Mouse (Mus musculus) hindbrain, postnatal 0 days (tissue): ENCODE data around the gene 2810408A11Rik. TPM values are rescaled to one million over a fixed set of nuclear protein-coding genes. Genes with fewer than 3 reads are reported as not detected.
A peak's percentile ranks its signal among the peaks of the same experiment; 100 is the strongest.

ENCODE experiments used
- ATAC-seq: fragments of 200-750 bp; cut with Nextera tagmentation; 2 replicates; pipeline ENCODE4 v1.8.0; 2017; ENCODE audit warnings: mild to moderate bottlenecking, moderate TSS enrichment, moderate library complexity
- DNase-seq: peaks from one replicate; pipeline ENCODE4 v3.0.0-alpha.2; 2015; ENCODE audit warnings: low spot score
- H3K27ac ChIP-seq: fragments of 300-500 bp; sonication (generic); 2 replicates; pipeline ENCODE4 v1.5.1; 2014; ENCODE audit warnings: mild to moderate bottlenecking
- H3K27me3 ChIP-seq: fragments of 300-500 bp; sonication (generic); 2 replicates; pipeline ENCODE4 v1.6.1; 2014; ENCODE audit warnings: low read length, mixed read lengths; ENCODE audit not compliant: insufficient read depth
- H3K36me3 ChIP-seq: fragments of 300-500 bp; sonication (generic); 2 replicates; pipeline ENCODE4 v1.6.1; 2014; ENCODE audit warnings: low read length, mixed read lengths; ENCODE audit not compliant: insufficient read depth
- H3K4me1 ChIP-seq: fragments of 300-500 bp; sonication (generic); 2 replicates; pipeline ENCODE4 v1.6.1; 2014; ENCODE audit warnings: antibody characterized with exemption, low read length, mixed read lengths; ENCODE audit not compliant: insufficient read depth
- H3K4me2 ChIP-seq: fragments of 300-500 bp; sonication (generic); 2 replicates; pipeline ENCODE4 v1.6.1; 2014; ENCODE audit warnings: low read depth, mild to moderate bottlenecking, low read length, moderate library complexity, mixed read lengths
- H3K4me3 ChIP-seq: fragments of 300-500 bp; sonication (generic); 2 replicates; pipeline ENCODE4 v1.5.1; 2014; ENCODE audit warnings: low read length
- H3K9ac ChIP-seq: fragments of 300-500 bp; sonication (generic); replicated peaks from 2 replicates; pipeline ENCODE4 v1.6.1; 2014; ENCODE audit warnings: mild to moderate bottlenecking, low read length, moderate library complexity, mixed read lengths
- H3K9me3 ChIP-seq: fragments of 300-500 bp; sonication (generic); 2 replicates; pipeline ENCODE4 v1.6.1; 2016; ENCODE audit warnings: low read length, mixed read lengths
- CTCF ChIP-seq: IDR thresholded peaks from 2 replicates; pipeline ENCODE4 v1.5.1; 2016; ENCODE audit warnings: antibody characterized with exemption, control low read depth, low read depth
- WGBS: fragments of 180-500 bp; shearing (Covaris S2); extraction: QIAGEN DNeasy Blood & Tissue Kit; methylation state at CpG from one replicate; pipeline ENCODE4 v1.1.7; 2014; 5-methylcytosine and 5-hydroxymethylcytosine counted together
- polyA plus RNA-seq: library from polyadenylated mRNA; unstranded; fragments of >200 nt; fragmentation: Nextera tagmentation; extraction: Ambion mirVana; gene quantifications from 2 replicates; pipeline ENCODE4 v1.2.1, GENCODE M21; 2015
- total RNA-seq: library from RNA; depleted of rRNA; stranded (reverse); fragments of >200 nt; gene quantifications from 2 replicates; pipeline ENCODE4 v1.2.3, GENCODE M21; 2014

Gene 2810408A11Rik
- total and polyA plus RNA-seq, 2 experiments from 2014 or later: 6.5 to 9.7 TPM

GRCm38 (mm10) chr11:69877878-69878277 lies 22.9 kb downstream of the 2810408A11Rik start, which contains the start of gene Tmem95:
TSS of gene Tmem95 (minus strand) at chr11:69878018.
- no peak within 1 kb of the TSS for H3K27ac ChIP-seq
- H3K36me3 ChIP-seq: no peaks in the 10 kb centered on the region
- H3K4me2 ChIP-seq: peak within 1 kb of the TSS; percentile 42
- 78% methylated on average over 11 of the region's 11 CpGs for WGBS
- H3K9ac ChIP-seq: no peak within 1 kb of the TSS
- 0 out of 2 replicates have a peak within 1 kb of the TSS, but pooled peaks have one; percentile 7 for H3K4me3 ChIP-seq
- DNase-seq (no peak), ATAC-seq (no peak)
- TF ChIP-seq CTCF: no peak
- H3K27me3 ChIP-seq: no peaks in the 10 kb centered on the region
- no peaks in the 10 kb centered on the region for H3K9me3 ChIP-seq
- peaks cover 5% of the 10 kb centered on the region; the same call in 1 of the 2 replicates for H3K4me1 ChIP-seq

GRCm38 (mm10) chr11:69876867-69877266 lies 23.9 kb downstream of the 2810408A11Rik start:
- Histone ChIP-seq H3K9me3 (no peaks in the 10 kb centered on the region), H3K27ac (no peak overlapping the region), H3K36me3 (no peaks in the 10 kb centered on the region), H3K4me1 (peaks cover 5% of the 10 kb centered on the region; the same call in 1 of the 2 replicates), H3K4me3 (0 out of 2 replicates have a peak overlapping the region, but pooled peaks have one; percentile 7), H3K9ac (no peak overlapping the region), H3K4me2 (peak overlapping the region; percentile 42), H3K27me3 (no peaks in the 10 kb centered on the region)
- 3% methylated on average over 12 of the region's 12 CpGs for WGBS
- TF ChIP-seq CTCF: peak; percentile 88
- DNase-seq (peak; percentile 86), ATAC-seq (peak; percentile 58; the same call in 1 of the 2 replicates)

- no peaks in the 10 kb centered on the region for H3K9me3 ChIP-seq
- WGBS: 68% methylated on average over 7 of the region's 7 CpGs
- H3K9ac ChIP-seq: no peak overlapping the region
Measured at GRCm38 (mm10) chr11:69876186-69876585, 24.6 kb downstream of the 2810408A11Rik start.

GRCm38 (mm10) chr11:69872451-69872850 lies 28.3 kb downstream of the 2810408A11Rik start:
- DNase-seq (no peak), ATAC-seq (no peak)
- TF ChIP-seq CTCF: no peak
- Histone ChIP-seq H3K4me3 (no peak overlapping the region), H3K36me3 (no peaks in the 10 kb centered on the region), H3K27ac (no peak overlapping the region), H3K9me3 (no peaks in the 10 kb centered on the region), H3K4me1 (peaks cover 5% of the 10 kb centered on the region; the same call in 1 of the 2 replicates), H3K4me2 (no peak overlapping the region), H3K9ac (no peak overlapping the region), H3K27me3 (no peaks in the 10 kb centered on the region)
- WGBS: 67% methylated on average over 4 of the region's 4 CpGs

More at GRCm38 (mm10) chr11:69876186-69876585, 24.6 kb downstream of the 2810408A11Rik start:
- Histone ChIP-seq H3K4me3 (no peak overlapping the region), H3K36me3 (no peaks in the 10 kb centered on the region), H3K27me3 (no peaks in the 10 kb centered on the region), H3K4me1 (peaks cover 5% of the 10 kb centered on the region; the same call in 1 of the 2 replicates), H3K27ac (no peak overlapping the region), H3K4me2 (no peak overlapping the region)
- DNase-seq: no peak
- no peak for TF ChIP-seq CTCF
- ATAC-seq: no peak

GRCm38 (mm10) chr11:69871822-69872221 lies 29.0 kb downstream of the 2810408A11Rik start:
- TF ChIP-seq CTCF: no peak
- WGBS: 91% methylated on average over 7 of the region's 7 CpGs
- no peak for ATAC-seq

GRCm38 (mm10) chr11:69870289-69871069 lies 30.3 kb downstream of the 2810408A11Rik start:
- Histone ChIP-seq H3K9me3 (no peaks in the 10 kb centered on the region), H3K4me2 (no peak overlapping the region), H3K27me3 (no peaks in the 10 kb centered on the region), H3K27ac (no peak overlapping the region), H3K9ac (no peak overlapping the region), H3K36me3 (no peaks in the 10 kb centered on the region), H3K4me3 (no peak overlapping the region), H3K4me1 (no peaks in the 10 kb centered on the region)
- 85% methylated on average over 2 of the region's 2 CpGs for WGBS
- no peak for TF ChIP-seq CTCF
- ATAC-seq (no peak), DNase-seq (no peak)

More at GRCm38 (mm10) chr11:69871822-69872221, 29.0 kb downstream of the 2810408A11Rik start:
- Histone ChIP-seq H3K27me3 (no peaks in the 10 kb centered on the region), H3K4me1 (no peaks in the 10 kb centered on the region), H3K9me3 (no peaks in the 10 kb centered on the region), H3K36me3 (no peaks in the 10 kb centered on the region), H3K9ac (no peak overlapping the region), H3K4me3 (no peak overlapping the region), H3K27ac (no peak overlapping the region), H3K4me2 (no peak overlapping the region)
- DNase-seq: no peak

GRCm38 (mm10) chr11:69867335-69867734 lies 33.5 kb downstream of the 2810408A11Rik start:
- Histone ChIP-seq H3K9me3 (no peaks in the 10 kb centered on the region), H3K27ac (no peak overlapping the region), H3K4me3 (no peak overlapping the region), H3K4me1 (no peaks in the 10 kb centered on the region), H3K27me3 (no peaks in the 10 kb centered on the region), H3K9ac (no peak overlapping the region), H3K36me3 (no peaks in the 10 kb centered on the region), H3K4me2 (no peak overlapping the region)
- no peak for TF ChIP-seq CTCF
- no peak for ATAC-seq
- no peak for DNase-seq
- 65% methylated on average over 9 of the region's 9 CpGs for WGBS
